Mouse (Mus musculus): ENCODE measurements around the gene Ubtfl1. TPM values are rescaled to one million over a fixed set of nuclear protein-coding genes. Genes with fewer than 3 reads are reported as not detected.
"Not testable (repeated sequence)": the region's sequence is repeated elsewhere in the genome, so short reads cannot be mapped to it uniquely, and the experiment has no call there.

The Ubtfl1 gene
- polyA plus RNA-seq (2014; fragmentation: Nextera tagmentation; extraction: Ambion mirVana), result not detected in 2 replicates

DNA sequence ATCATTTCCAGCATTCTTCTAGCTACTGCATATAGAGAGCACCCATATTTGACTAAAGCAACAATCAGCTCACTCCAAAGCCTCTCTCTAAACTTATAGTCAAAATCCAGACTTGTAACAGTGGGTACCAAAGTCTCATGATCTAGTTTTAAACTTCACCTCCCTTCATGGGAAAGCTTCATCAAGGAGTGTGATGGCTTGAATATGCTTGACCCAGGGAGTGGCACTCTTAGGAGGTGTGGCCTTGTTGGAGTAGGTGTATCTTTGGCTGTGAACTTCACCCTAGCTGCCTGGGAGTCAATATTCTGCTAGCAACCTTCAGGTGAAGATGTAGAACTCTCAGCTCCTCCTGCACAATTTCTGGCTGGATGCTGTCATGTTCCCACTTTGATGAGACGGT is at the start of gene Ubtfl1:
TSS of gene Ubtfl1 (plus strand) at position 301 of the 400 bp plus-strand sequence.
- H3K4me2 ChIP-seq, result no peak within 1 kb of the TSS
- no peaks in the 10 kb centered on the region for H3K9me3 ChIP-seq (ENCODE audit: control insufficient read depth, low read length)
- H3K4me3 ChIP-seq (ENCODE audit: low read depth, low read length), result no peak within 1 kb of the TSS
- H3K36me3 ChIP-seq (ENCODE audit: control insufficient read depth, insufficient read depth, low read length), result no peaks in the 10 kb centered on the region
- ATAC-seq (replicated peaks; ENCODE audit: low FRiP score) (no peak), DNase-seq (ENCODE audit: low spot score) (no peak)
- whole genome bisulfite sequencing, result 67% methylated on average over 1 of the region's 1 CpGs
- H3K27me3 ChIP-seq (replicated peaks; ENCODE audit: control insufficient read depth, insufficient read depth, low read length), result no peaks in the 10 kb centered on the region
- H3K27ac ChIP-seq (ENCODE audit: low read depth, low read length), result no peak within 1 kb of the TSS
- no peaks in the 10 kb centered on the region for H3K4me1 ChIP-seq (replicated peaks; ENCODE audit: control insufficient read depth, insufficient read depth, low read length)
- no peak within 1 kb of the TSS for H3K9ac ChIP-seq (ENCODE audit: low read depth, low read length)

DNA sequence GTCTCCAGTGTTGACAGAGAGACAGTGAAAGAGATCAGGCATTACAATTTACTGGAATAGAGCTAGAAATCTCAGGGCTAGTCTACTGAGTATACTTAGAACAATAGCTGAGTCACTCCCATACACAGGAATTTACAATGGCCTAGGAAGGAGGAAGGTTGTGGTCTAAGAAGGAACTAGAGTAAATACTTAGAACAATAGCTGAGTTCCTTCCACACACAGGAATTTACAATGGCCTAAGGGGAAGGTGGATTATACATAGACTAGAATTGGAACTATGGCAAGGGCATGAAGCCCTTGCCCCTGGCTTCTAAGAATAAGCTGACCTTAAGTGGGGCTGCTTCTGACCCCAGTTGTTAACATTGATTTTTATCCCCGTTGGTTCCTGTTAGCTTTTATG is 31.2 kb upstream of the Ubtfl1 start:
- H3K9ac ChIP-seq (ENCODE audit: low read depth, low read length); H3K9me3 ChIP-seq (ENCODE audit: control insufficient read depth, low read length); DNase-seq (ENCODE audit: low spot score); H3K36me3 ChIP-seq (ENCODE audit: control insufficient read depth, insufficient read depth, low read length); H3K4me2 ChIP-seq; H3K4me3 ChIP-seq (ENCODE audit: low read depth, low read length); H3K4me1 ChIP-seq (replicated peaks; ENCODE audit: control insufficient read depth, insufficient read depth, low read length); H3K27me3 ChIP-seq (replicated peaks; ENCODE audit: control insufficient read depth, insufficient read depth, low read length); ATAC-seq (replicated peaks; ENCODE audit: low FRiP score); H3K27ac ChIP-seq (ENCODE audit: low read depth, low read length): not testable (repeated sequence)
- WGBS, result 93% methylated on average over 1 of the region's 1 CpGs

- no peak for DNase-seq (ENCODE audit: low spot score)
- Histone ChIP-seq H3K4me3 (ENCODE audit: low read depth, low read length) (no peak overlapping the region), H3K9me3 (ENCODE audit: control insufficient read depth, low read length) (no peaks in the 10 kb centered on the region), H3K4me1 (replicated peaks; ENCODE audit: control insufficient read depth, insufficient read depth, low read length) (no peaks in the 10 kb centered on the region), H3K4me2 (no peak overlapping the region), H3K36me3 (ENCODE audit: control insufficient read depth, insufficient read depth, low read length) (no peaks in the 10 kb centered on the region), H3K27ac (ENCODE audit: low read depth, low read length) (no peak overlapping the region), H3K9ac (ENCODE audit: low read depth, low read length) (no peak overlapping the region), H3K27me3 (replicated peaks; ENCODE audit: control insufficient read depth, insufficient read depth, low read length) (no peaks in the 10 kb centered on the region)
- no peak for ATAC-seq (replicated peaks; ENCODE audit: low FRiP score)
- 20% methylated on average over 6 of the region's 6 CpGs for WGBS
Observed at GRCm38 (mm10) chr9:18385782-18386181, 18.4 kb upstream of the Ubtfl1 start.

DNA sequence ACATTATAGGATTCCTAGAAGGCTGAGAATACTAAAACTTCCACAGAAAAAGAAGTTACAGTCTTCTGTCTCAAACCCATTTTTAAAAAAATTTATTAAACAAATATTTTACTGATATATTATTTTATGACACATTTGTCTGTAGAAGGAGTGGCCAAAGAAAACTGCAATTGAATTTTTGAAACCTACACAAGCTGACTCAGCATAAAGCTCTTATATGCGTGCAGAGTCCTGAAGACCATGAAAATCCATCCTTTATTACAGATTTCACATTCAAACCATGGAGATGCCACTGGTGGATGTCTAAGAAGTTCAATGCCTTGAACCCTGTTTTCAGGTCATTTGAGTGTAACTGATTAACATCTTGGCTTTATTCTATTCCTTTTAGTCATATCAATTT is 4.6 kb upstream of the Ubtfl1 start:
- no peak for DNase-seq (ENCODE audit: low spot score)
- no peaks in the 10 kb centered on the region for H3K27me3 ChIP-seq (replicated peaks; ENCODE audit: control insufficient read depth, insufficient read depth, low read length)
- WGBS, result 68% methylated on average over 1 of the region's 1 CpGs
- no peaks in the 10 kb centered on the region for H3K9me3 ChIP-seq (ENCODE audit: control insufficient read depth, low read length)
- no peak overlapping the region for H3K4me3 ChIP-seq (ENCODE audit: low read depth, low read length)
- ATAC-seq (replicated peaks; ENCODE audit: low FRiP score), result no peak
- no peaks in the 10 kb centered on the region for H3K4me1 ChIP-seq (replicated peaks; ENCODE audit: control insufficient read depth, insufficient read depth, low read length)
- no peaks in the 10 kb centered on the region for H3K36me3 ChIP-seq (ENCODE audit: control insufficient read depth, insufficient read depth, low read length)
- no peak overlapping the region for H3K9ac ChIP-seq (ENCODE audit: low read depth, low read length)
- H3K27ac ChIP-seq (ENCODE audit: low read depth, low read length), result no peak overlapping the region
- no peak overlapping the region for H3K4me2 ChIP-seq

- H3K9ac ChIP-seq (ENCODE audit: low read depth, low read length); H3K9me3 ChIP-seq (ENCODE audit: control insufficient read depth, low read length); H3K4me3 ChIP-seq (ENCODE audit: low read depth, low read length); ATAC-seq (replicated peaks; ENCODE audit: low FRiP score); H3K4me1 ChIP-seq (replicated peaks; ENCODE audit: control insufficient read depth, insufficient read depth, low read length); H3K36me3 ChIP-seq (ENCODE audit: control insufficient read depth, insufficient read depth, low read length); DNase-seq (ENCODE audit: low spot score); H3K27me3 ChIP-seq (replicated peaks; ENCODE audit: control insufficient read depth, insufficient read depth, low read length); H3K4me2 ChIP-seq; H3K27ac ChIP-seq (ENCODE audit: low read depth, low read length): not testable (repeated sequence)
- 62% methylated on average over 2 of the region's 2 CpGs for WGBS
Observed at GRCm38 (mm10) chr9:18402895-18403294, 1.3 kb upstream of the Ubtfl1 start, which contains the start of gene Naalad2. Naalad2 (minus strand) TSS chr9:18402995.

GRCm38 (mm10) chr9:18412371-18412770 is 8.2 kb downstream of the Ubtfl1 start:
- ATAC-seq (replicated peaks; ENCODE audit: low FRiP score); H3K4me2 ChIP-seq; H3K4me3 ChIP-seq (ENCODE audit: low read depth, low read length); H3K36me3 ChIP-seq (ENCODE audit: control insufficient read depth, insufficient read depth, low read length); H3K27me3 ChIP-seq (replicated peaks; ENCODE audit: control insufficient read depth, insufficient read depth, low read length); H3K4me1 ChIP-seq (replicated peaks; ENCODE audit: control insufficient read depth, insufficient read depth, low read length); DNase-seq (ENCODE audit: low spot score); H3K9ac ChIP-seq (ENCODE audit: low read depth, low read length); H3K9me3 ChIP-seq (ENCODE audit: control insufficient read depth, low read length); H3K27ac ChIP-seq (ENCODE audit: low read depth, low read length): not testable (repeated sequence)
- WGBS, result 81% methylated on average over 4 of the region's 4 CpGs

- H3K9ac ChIP-seq (ENCODE audit: low read depth, low read length), result no peak within 1 kb of the TSS
- no peak within 1 kb of the TSS for H3K4me2 ChIP-seq
- no peaks in the 10 kb centered on the region for H3K4me1 ChIP-seq (replicated peaks; ENCODE audit: control insufficient read depth, insufficient read depth, low read length)
- ATAC-seq (replicated peaks; ENCODE audit: low FRiP score) (no peak), DNase-seq (ENCODE audit: low spot score) (no peak)
- H3K4me3 ChIP-seq (ENCODE audit: low read depth, low read length), result no peak within 1 kb of the TSS
- H3K9me3 ChIP-seq (ENCODE audit: control insufficient read depth, low read length), result no peaks in the 10 kb centered on the region
- no peaks in the 10 kb centered on the region for H3K36me3 ChIP-seq (ENCODE audit: control insufficient read depth, insufficient read depth, low read length)
- no peaks in the 10 kb centered on the region for H3K27me3 ChIP-seq (replicated peaks; ENCODE audit: control insufficient read depth, insufficient read depth, low read length)
- no peak within 1 kb of the TSS for H3K27ac ChIP-seq (ENCODE audit: low read depth, low read length)
Observed at GRCm38 (mm10) chr9:18430354-18430753, 26.1 kb downstream of the Ubtfl1 start, which contains the start of gene Mbd3l2. Mbd3l2 (plus strand) TSS chr9:18430654.

- 73% methylated on average over 10 of the region's 10 CpGs for WGBS
- DNase-seq (ENCODE audit: low spot score) (no peak), ATAC-seq (replicated peaks; ENCODE audit: low FRiP score) (no peak)
- H3K27ac ChIP-seq (ENCODE audit: low read depth, low read length), result no peak overlapping the region
- H3K36me3 ChIP-seq (ENCODE audit: control insufficient read depth, insufficient read depth, low read length), result no peaks in the 10 kb centered on the region
- no peak overlapping the region for H3K4me3 ChIP-seq (ENCODE audit: low read depth, low read length)
- H3K9ac ChIP-seq (ENCODE audit: low read depth, low read length), result no peak overlapping the region
- no peaks in the 10 kb centered on the region for H3K9me3 ChIP-seq (ENCODE audit: control insufficient read depth, low read length)
- H3K4me2 ChIP-seq, result no peak overlapping the region
- H3K27me3 ChIP-seq (replicated peaks; ENCODE audit: control insufficient read depth, insufficient read depth, low read length), result no peaks in the 10 kb centered on the region
- no peaks in the 10 kb centered on the region for H3K4me1 ChIP-seq (replicated peaks; ENCODE audit: control insufficient read depth, insufficient read depth, low read length)
Observed at GRCm38 (mm10) chr9:18431687-18432086, 27.5 kb downstream of the Ubtfl1 start.

DNA sequence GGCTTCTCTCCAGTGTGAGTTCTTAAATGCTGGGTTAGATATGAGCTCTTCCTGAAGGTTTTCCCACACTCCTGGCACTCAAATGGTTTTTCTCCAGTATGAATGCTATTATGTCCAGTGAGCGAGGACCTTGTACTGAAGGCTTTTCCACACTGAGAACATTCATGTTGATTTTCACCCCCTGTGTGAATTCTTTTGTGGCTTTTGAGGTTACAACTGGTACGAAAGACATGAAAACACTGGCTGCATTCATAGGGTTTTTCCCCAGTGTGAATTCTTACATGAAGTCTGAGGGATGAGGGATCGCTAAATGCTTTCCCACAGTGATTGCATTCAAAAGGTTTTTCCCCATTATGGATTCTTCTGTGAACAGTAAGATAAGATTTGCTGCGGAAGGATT is 52.3 kb downstream of the Ubtfl1 start:
- 83% methylated on average over 4 of the region's 4 CpGs for WGBS
- peaks cover 4% of the 10 kb centered on the region; the same call in 1 of the 2 replicates for H3K9me3 ChIP-seq (ENCODE audit: control insufficient read depth, low read length)
- no peaks in the 10 kb centered on the region for H3K4me1 ChIP-seq (replicated peaks; ENCODE audit: control insufficient read depth, insufficient read depth, low read length)
- H3K4me3 ChIP-seq (ENCODE audit: low read depth, low read length), result no peak overlapping the region
- H3K4me2 ChIP-seq, result no peak overlapping the region
- ATAC-seq (replicated peaks; ENCODE audit: low FRiP score) (no peak), DNase-seq (ENCODE audit: low spot score) (no peak)
- H3K27ac ChIP-seq (ENCODE audit: low read depth, low read length), result no peak overlapping the region
- H3K27me3 ChIP-seq (replicated peaks; ENCODE audit: control insufficient read depth, insufficient read depth, low read length), result no peaks in the 10 kb centered on the region
- peaks cover 6% of the 10 kb centered on the region; the same call in 1 of the 2 replicates for H3K36me3 ChIP-seq (ENCODE audit: control insufficient read depth, insufficient read depth, low read length)
- H3K9ac ChIP-seq (ENCODE audit: low read depth, low read length), result no peak overlapping the region
